Mouse (Mus musculus) small intestine, adult 2 months (tissue): ENCODE measurements around the gene Rita1. TPM values are rescaled to one million over a fixed set of nuclear protein-coding genes. Genes with fewer than 3 reads are reported as not detected.

ENCODE experiments used
- H3K27ac ChIP-seq: fragments of 200-500 bp; 2 replicates; pipeline ENCODE4 v1.5.1; 2012; ENCODE audit warnings: low read depth, low read length, control low read depth, inconsistent platforms; ENCODE audit not compliant: insufficient read depth
- H3K27me3 ChIP-seq: fragments of 200-500 bp; 2 replicates; pipeline ENCODE4 v1.6.1; 2012; ENCODE audit warnings: mild to moderate bottlenecking, moderate library complexity, low read length, inconsistent platforms; ENCODE audit not compliant: control insufficient read depth, insufficient read depth
- H3K36me3 ChIP-seq: fragments of 200-500 bp; 2 replicates; pipeline ENCODE4 v1.6.1; 2012; ENCODE audit warnings: mild to moderate bottlenecking, low read length, control low read depth, inconsistent platforms; ENCODE audit not compliant: control insufficient read depth, insufficient read depth
- H3K4me1 ChIP-seq: fragments of 200-500 bp; 2 replicates; pipeline ENCODE4 v1.6.1; 2012; ENCODE audit warnings: low read length, inconsistent platforms, mixed read lengths; ENCODE audit not compliant: control insufficient read depth, insufficient read depth, insufficient read length
- H3K4me3 ChIP-seq: fragments of 200-500 bp; 2 replicates; pipeline ENCODE4 v1.5.1; 2012; ENCODE audit warnings: low read depth, mild to moderate bottlenecking, control low read depth, inconsistent platforms, low read length, moderate library complexity
- CTCF ChIP-seq: fragments of 200-500 bp; IDR thresholded peaks from 2 replicates; pipeline ENCODE4 v1.5.1; 2012; ENCODE audit warnings: low read depth, mild to moderate bottlenecking, control low read depth, inconsistent platforms, low read length, moderate library complexity, mixed read lengths; ENCODE audit not compliant: insufficient replicate concordance, insufficient read length; ENCODE audit errors: extremely low read depth
- POLR2A ChIP-seq: fragments of 200-500 bp; IDR thresholded peaks from 2 replicates; pipeline ENCODE4 v1.6.1; 2012; ENCODE audit warnings: low read depth, mild to moderate bottlenecking, control low read depth, inconsistent platforms, low read length, moderate library complexity
- WGBS: fragments of 180-500 bp; shearing (Covaris S2); methylation state at CpG from one replicate; pipeline ENCODE4 v1.1.7; 2018; 5-methylcytosine and 5-hydroxymethylcytosine counted together
- polyA plus RNA-seq: library from polyadenylated mRNA; depleted of rRNA; stranded (reverse); fragments of >200 nt; gene quantifications from 2 replicates; pipeline ENCODE4 v1.2.3, GENCODE M21; 2012

Rita1 gene
- polyA plus RNA-seq, 1 experiment = 12.1 TPM

DNA sequence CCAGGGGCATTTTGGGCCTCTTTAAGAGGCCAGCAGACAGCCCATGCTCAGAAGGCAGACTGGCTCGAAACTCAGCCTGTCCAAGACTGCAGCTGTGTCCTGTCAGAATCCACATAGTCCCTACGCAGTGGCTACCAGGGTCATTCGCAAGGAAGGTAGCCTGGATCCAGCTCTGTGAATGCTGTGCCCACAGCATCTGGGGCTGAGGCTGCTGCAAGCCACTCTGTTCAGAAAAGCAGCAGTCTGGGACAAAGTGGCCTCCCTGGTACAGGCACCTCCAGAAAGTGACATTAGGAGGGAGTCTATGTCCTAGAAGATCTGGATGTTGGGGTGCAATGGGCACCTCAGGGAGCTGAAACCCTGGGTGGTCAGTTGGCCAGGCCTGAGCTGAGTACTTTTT lies 42.6 kb downstream of the Rita1 start:
- WGBS = 86% methylated on average over 3 of the region's 3 CpGs
- TF ChIP-seq POLR2A = no peak
- TF ChIP-seq CTCF = no peak
- Histone ChIP-seq H3K27ac (no peak overlapping the region), H3K27me3 (no peaks in the 10 kb centered on the region), H3K4me3 (no peak overlapping the region), H3K36me3 (no peaks in the 10 kb centered on the region; the same call in 1 of the 2 replicates), H3K4me1 (peaks cover 40% of the 10 kb centered on the region)

DNA sequence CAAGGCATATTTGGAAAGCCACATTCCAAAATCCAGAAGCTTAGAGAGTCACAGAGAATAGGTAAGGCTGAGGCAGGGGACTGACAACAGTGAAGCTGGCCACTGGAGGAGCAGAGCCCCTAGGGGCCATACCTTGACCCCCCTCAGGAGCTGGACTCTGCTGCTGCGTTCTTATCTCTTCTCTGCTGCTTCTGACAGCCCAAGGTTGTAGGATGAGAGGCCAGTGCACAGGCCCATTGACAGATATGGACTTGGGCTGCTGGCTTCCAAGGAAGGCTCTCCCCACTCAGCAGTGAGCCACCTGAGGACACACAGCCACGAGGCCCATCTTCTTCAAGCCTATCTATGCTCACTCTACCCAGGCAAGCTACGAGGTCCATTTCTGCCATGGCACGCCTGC lies 43.4 kb downstream of the Rita1 start:
- peaks cover 42% of the 10 kb centered on the region for H3K4me1 ChIP-seq
- no peaks in the 10 kb centered on the region; the same call in 1 of the 2 replicates for H3K36me3 ChIP-seq
- no peak for TF ChIP-seq POLR2A
- no peak for TF ChIP-seq CTCF
- WGBS = 70% methylated on average over 4 of the region's 4 CpGs
- H3K27me3 ChIP-seq = no peaks in the 10 kb centered on the region
- H3K27ac ChIP-seq = no peak overlapping the region
- H3K4me3 ChIP-seq = no peak overlapping the region

DNA sequence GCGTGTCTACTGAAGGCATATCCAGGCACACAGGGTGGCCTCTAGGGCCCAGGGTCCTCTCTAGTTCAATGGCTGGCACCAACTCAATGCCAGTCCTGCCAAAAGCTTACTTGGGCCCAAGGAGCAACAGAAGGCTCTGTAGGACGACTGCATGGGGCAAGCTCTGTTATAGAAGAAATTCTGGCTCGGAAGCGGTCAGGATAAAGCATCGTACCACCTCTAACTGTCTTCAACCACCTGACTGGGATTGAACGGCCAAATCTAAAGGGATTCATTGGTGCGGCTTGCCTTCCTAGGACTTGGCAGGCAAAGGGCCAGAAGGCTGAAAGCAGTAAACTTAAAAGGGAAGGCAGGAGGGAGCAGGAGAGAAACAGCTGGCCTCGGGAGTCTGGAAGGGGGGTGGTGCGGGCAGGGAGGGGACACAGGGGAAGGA lies 44.0 kb downstream of the Rita1 start:
- 71% methylated on average over 9 of the region's 9 CpGs for WGBS
- Histone ChIP-seq H3K27ac (no peak overlapping the region), H3K27me3 (no peaks in the 10 kb centered on the region), H3K4me1 (peaks cover 47% of the 10 kb centered on the region), H3K36me3 (no peaks in the 10 kb centered on the region; the same call in 1 of the 2 replicates), H3K4me3 (no peak overlapping the region)
- TF ChIP-seq POLR2A (no peak), CTCF (no peak)

DNA sequence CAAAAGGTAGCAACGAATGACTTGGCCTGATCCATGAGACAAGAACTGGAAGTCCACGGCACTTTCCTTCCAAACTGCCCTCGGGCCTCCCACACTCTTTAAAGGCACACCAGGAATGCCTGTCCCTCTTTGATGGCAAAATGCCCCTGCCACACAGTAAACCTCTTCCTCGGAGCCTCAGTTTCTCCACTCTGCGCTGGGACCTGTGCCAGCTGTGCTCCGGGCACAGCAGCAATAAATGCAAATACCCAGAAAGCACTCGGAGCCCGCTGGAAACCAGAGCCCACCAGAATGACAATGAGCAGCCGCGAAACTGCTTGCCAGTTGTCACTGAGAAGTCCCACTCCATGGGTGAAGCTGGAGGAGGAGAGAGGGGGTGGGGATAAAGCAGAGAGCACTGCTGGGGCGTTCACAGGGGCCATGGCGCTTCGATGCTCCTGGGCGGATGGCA lies 44.6 kb downstream of the Rita1 start:
- WGBS = 86% methylated on average over 14 of the region's 14 CpGs
- TF ChIP-seq POLR2A (no peak), CTCF (no peak)
- Histone ChIP-seq H3K4me1 (peaks cover 51% of the 10 kb centered on the region), H3K36me3 (no peaks in the 10 kb centered on the region; the same call in 1 of the 2 replicates), H3K27ac (peak overlapping the region; percentile 9; the same call in 1 of the 2 replicates), H3K27me3 (no peaks in the 10 kb centered on the region), H3K4me3 (no peak overlapping the region)

DNA sequence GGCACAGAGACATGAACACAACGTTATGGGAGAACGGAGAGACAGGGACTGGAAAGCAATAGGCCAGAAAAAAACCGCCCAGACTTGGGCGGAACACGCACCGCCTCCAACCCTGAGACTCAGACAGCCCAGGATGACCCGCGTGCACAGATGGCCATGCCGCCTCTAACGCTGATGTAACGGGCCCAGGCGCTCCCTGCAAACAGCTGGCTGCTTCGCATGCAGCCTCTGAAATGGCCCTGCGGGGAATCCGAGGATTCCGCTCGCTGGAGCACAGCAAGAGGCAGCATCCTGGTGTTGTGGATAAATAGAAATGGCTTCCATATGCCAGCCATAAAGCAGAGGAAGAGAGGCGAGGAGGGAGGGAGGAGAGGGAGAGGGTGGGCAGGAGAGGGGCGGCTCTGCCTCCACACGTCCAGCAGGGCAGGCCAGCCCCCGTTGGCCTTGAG lies 45.1 kb downstream of the Rita1 start:
- TF ChIP-seq CTCF = no peak
- TF ChIP-seq POLR2A = peak; percentile 21; the same call in 1 of the 2 replicates
- WGBS = 59% methylated on average over 21 of the region's 21 CpGs
- Histone ChIP-seq H3K4me1 (peaks cover 52% of the 10 kb centered on the region), H3K36me3 (no peaks in the 10 kb centered on the region), H3K27me3 (no peaks in the 10 kb centered on the region), H3K4me3 (no peak overlapping the region), H3K27ac (peak overlapping the region; percentile 51)

DNA sequence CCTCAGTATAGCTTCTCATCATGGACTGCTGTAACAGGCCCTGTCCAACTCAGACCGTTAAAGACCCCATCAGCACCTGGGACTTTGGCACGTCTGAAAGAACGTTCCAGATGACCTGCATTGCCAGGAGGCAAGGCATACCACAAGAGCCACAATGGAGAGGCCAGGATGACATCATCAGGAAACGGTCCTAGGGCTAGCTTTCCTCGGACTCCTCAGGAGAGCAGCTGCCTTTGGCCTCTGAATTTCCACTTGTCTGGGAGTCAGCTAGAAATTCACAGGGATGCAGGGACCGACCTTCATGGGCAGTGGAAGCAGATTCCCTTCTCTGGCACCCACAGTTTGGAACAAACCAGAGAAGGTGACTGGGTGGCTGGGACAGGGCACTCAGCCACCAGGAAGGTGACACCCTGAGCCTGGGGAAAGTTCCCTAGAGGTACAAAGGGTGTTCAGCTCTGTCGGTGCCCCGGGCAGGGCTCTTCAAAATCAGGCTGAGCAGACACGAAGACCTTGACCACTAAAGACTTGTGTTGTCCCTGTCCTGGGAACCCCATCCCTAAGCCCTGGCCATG lies 45.6 kb downstream of the Rita1 start:
- Histone ChIP-seq H3K27me3 (no peaks in the 10 kb centered on the region), H3K4me3 (no peak overlapping the region), H3K27ac (peak overlapping the region; percentile 51), H3K36me3 (no peaks in the 10 kb centered on the region), H3K4me1 (peaks cover 51% of the 10 kb centered on the region)
- WGBS = 31% methylated on average over 9 of the region's 9 CpGs
- TF ChIP-seq CTCF (no peak), POLR2A (no peak)

DNA sequence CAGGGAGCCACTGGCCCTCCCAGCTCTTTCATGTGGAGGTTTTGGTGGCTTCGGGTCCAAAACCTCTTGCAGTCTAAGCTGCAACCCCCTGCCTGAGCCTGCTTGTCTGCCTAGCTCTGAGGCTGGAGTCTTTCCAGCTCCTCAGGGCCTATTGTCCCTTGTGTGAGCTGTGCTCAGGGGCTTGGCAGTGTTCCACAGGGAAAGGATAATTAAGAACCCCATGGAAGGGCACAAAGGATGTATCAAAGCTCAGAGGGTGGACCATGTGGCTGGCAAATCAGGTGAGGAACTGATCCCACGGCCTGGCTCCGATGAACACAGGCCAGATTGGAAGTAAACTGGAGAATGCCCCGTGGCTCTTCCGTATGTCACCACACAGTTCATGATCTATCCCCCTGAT lies 46.3 kb downstream of the Rita1 start:
- no peaks in the 10 kb centered on the region for H3K27me3 ChIP-seq
- H3K4me1 ChIP-seq = peaks cover 50% of the 10 kb centered on the region
- no peak for TF ChIP-seq POLR2A
- WGBS = 31% methylated on average over 5 of the region's 5 CpGs
- peak overlapping the region; percentile 51; the same call in 1 of the 2 replicates for H3K27ac ChIP-seq
- H3K4me3 ChIP-seq = no peak overlapping the region
- H3K36me3 ChIP-seq = no peaks in the 10 kb centered on the region
